Mouse (Mus musculus) G1E-ER4 (cell line): Measurements from ENCODE around the gene Rpl39l. TPM values are rescaled to one million over a fixed set of nuclear protein-coding genes. Genes with fewer than 3 reads are reported as not detected.

Experiments used
- GATA1 ChIP-seq: IDR thresholded peaks from one replicate; pipeline ENCODE4 v1.8.0; 2012; ENCODE audit warnings: low read length, inconsistent platforms
- polyA plus RNA-seq: library from polyadenylated mRNA; stranded (reverse); fragments of >175 nt; gene quantifications from 2 replicates; pipeline ENCODE4 v1.2.3, GENCODE M21; 2012

The Rpl39l gene
- not detected in 2 replicates for polyA plus RNA-seq

- no peak for TF ChIP-seq GATA1
These were observed at the start of gene Rpl39l for GRCm38 (mm10) chr16:10170005-10170404. Rpl39l (plus strand) TSS chr16:10170226.

- no peak for TF ChIP-seq GATA1
These were observed 42.4 kb upstream of the Rpl39l start for GRCm38 (mm10) chr16:10127586-10127985.

GRCm38 (mm10) chr16:10129052-10129911 lies 40.7 kb upstream of the Rpl39l start:
- no peak for TF ChIP-seq GATA1

GRCm38 (mm10) chr16:10143166-10143565 lies 26.9 kb upstream of the Rpl39l start:
- no peak for TF ChIP-seq GATA1

- TF ChIP-seq GATA1 = no peak
These were observed 22.6 kb upstream of the Rpl39l start for GRCm38 (mm10) chr16:10147401-10147800.

- TF ChIP-seq GATA1 = no peak
These were observed 712 bp upstream of the Rpl39l start for GRCm38 (mm10) chr16:10169123-10169905.

GRCm38 (mm10) chr16:10171276-10171675 lies 1.2 kb downstream of the Rpl39l start:
- TF ChIP-seq GATA1 = no peak

DNA sequence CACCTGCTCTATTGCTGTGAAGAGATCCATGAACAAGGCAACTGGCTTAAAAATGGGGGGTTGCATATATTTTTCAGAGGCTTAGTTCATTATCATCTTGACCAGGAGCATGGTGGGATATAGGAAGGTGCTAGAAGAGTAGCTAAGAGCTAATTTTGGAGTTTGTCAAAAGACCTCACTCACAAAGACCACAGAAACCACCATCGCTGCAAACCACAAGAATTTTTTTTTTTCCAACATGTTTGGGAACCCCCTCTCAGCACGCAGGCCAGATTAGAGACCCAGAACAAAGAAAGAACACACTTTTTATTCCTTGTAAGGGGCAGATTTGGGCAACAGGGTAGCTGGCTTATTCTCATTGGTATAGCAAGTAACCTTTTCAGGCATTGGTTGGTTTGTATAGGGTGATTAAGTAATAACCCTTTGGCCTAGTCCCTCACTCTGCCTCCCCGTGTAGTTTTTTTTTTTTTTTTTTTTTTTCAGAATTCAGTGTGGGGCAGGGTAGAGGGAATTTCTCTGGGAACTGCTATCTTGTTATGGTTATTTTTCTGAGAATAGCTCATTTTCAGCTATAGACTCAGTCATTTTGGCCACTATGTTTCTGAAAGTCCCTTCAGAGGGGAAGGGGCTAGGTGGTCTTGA lies 2.3 kb downstream of the Rpl39l start:
- no peak for TF ChIP-seq GATA1

GRCm38 (mm10) chr16:10192679-10193506 lies 22.9 kb downstream of the Rpl39l start, which contains the start of gene Atf7ip2:
Atf7ip2 (plus strand) TSS chr16:10192712.
- TF ChIP-seq GATA1 = no peak

DNA sequence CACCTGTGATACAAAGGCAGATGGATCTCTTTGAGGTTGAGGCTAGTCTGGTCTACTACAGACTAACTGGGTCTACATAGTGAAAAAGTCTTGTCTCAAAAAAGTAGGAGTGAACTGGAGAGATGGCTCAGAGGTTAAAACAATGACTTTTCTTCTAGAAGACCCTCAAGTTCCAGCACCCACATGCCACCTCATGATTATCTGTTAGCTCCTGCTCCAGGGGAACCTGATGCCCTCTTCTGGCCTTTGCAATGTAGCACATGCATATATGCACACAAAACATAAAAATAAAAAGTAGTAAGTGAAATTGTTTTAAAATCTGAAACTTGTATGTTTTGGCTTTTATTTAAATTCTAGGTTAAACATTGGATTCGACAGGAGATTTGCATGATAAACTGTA lies 38.8 kb downstream of the Rpl39l start:
- no peak for TF ChIP-seq GATA1

Other genes starting within 250 kb of the Rpl39l start
- gene Grin2a, start 174.7 kb upstream of the Rpl39l start, polyA plus RNA-seq = not detected in 2 replicates
- gene Atf7ip2, start 22.5 kb downstream of the Rpl39l start, polyA plus RNA-seq = not detected in 2 replicates
- not detected in 2 replicates for gene Emp2, start 143.7 kb downstream of the Rpl39l start, polyA plus RNA-seq
- gene Tekt5, start 225.3 kb downstream of the Rpl39l start, polyA plus RNA-seq = 0.05 and 0.10 TPM in 2 replicates
- 50.0 and 72.1 TPM in 2 replicates for gene Nubp1, start 241.7 kb downstream of the Rpl39l start, polyA plus RNA-seq